Comparison of ENCODE assay signal across 9 mouse cellular contexts in the genomic region with DNA sequence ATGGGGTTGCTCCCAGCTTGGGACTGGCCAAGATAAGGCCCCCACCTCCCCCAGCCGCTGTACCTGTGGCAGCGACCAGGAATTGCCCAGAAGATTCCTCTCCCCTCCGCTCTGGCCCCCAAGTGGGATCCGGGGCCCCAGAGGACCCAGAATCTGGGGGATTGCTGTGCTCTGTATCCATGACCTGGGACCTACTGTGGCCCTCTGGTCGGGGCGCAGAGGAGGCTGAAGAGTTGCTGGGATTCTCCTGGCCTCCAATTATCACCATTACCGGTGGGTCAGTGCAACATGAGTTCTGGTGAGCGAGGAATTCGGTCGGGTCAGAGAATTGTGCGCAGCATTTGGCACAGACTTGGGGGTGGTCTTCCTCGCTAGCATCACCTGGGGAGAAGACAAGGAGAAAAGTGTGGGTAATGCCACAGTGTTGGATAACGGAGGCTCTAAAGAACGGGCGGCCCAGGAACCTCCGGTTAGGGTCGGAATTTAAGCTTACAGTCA. TPM values are rescaled to one million over a fixed set of nuclear protein-coding genes. Genes with fewer than 3 reads are reported as not detected.
A peak's percentile ranks its signal among the peaks of the same experiment; 100 is the strongest.
DNase-seq lines count a peak whose midpoint lies in the region; ATAC-seq and TF ChIP-seq lines count a peak whose summit lies in the region.
"Had no signal": no experiment of that assay in that cellular context is flagged by ENCODE, and none has a peak within 500 bp of the region (broad histone marks: within the 10 kb centered on the region; RNA-seq: fewer than 3 reads in every experiment).

No protein-coding gene starts in this region.

- no peak for DNase-seq in kidney, adult 11 months
- no peak for DNase-seq in hindbrain, embryonic 10.5 days (ENCODE audit: low spot score)
- no peak for DNase-seq in midbrain, embryonic 11.5 days (ENCODE audit: low spot score, missing footprints)
- no peak for DNase-seq in left cerebral cortex, adult 18-20 months (ENCODE audit: low spot score in 2 of 2)
- DNase-seq in thymus, postnatal 4 days = no peak
- DNase-seq in lung, postnatal 25 days (ENCODE audit: low spot score) = no peak

- H3K27me3 ChIP-seq in kidney, embryonic 14.5 days (ENCODE audit: control insufficient read depth, insufficient read depth, low read length) = no peaks in the 10 kb centered on the region
- no peaks in the 10 kb centered on the region for H3K27me3 ChIP-seq in hindbrain, embryonic 10.5 days (ENCODE audit: insufficient read depth, poor library complexity, severe bottlenecking)
- no peaks in the 10 kb centered on the region for H3K27me3 ChIP-seq in midbrain, embryonic 11.5 days (ENCODE audit: control insufficient read depth, insufficient read depth, low read length)

- H3K4me1 ChIP-seq in kidney, embryonic 14.5 days (ENCODE audit: control insufficient read depth, insufficient read depth, low read length) = peaks cover 16% of the 10 kb centered on the region; the same call in 1 of the 2 replicates
- H3K4me1 ChIP-seq in bone marrow macrophage, adult 2 months (ENCODE audit: control insufficient read depth, insufficient read depth, low read length) = peaks cover 16% of the 10 kb centered on the region
- H3K4me1 ChIP-seq in hindbrain, embryonic 10.5 days (replicated peaks) = peaks cover 60% of the 10 kb centered on the region
- peaks cover 29% of the 10 kb centered on the region for H3K4me1 ChIP-seq in midbrain, embryonic 11.5 days (ENCODE audit: control insufficient read depth, insufficient read depth, low read length)

- H3K27ac ChIP-seq in kidney, embryonic 14.5 days (ENCODE audit: low read depth, low read length) = peak overlapping the region; percentile 93
- no peak overlapping the region for H3K27ac ChIP-seq in bone marrow macrophage, adult 2 months (ENCODE audit: insufficient read depth, low read depth, low read length)
- H3K27ac ChIP-seq in hindbrain, embryonic 10.5 days = peak overlapping the region; percentile 99
- H3K27ac ChIP-seq in midbrain, embryonic 11.5 days (ENCODE audit: low read depth, low read length) = peak overlapping the region; percentile 91

- no peak for ATAC-seq in kidney, embryonic 14.5 days (ENCODE audit: low FRiP score, low TSS enrichment)
- ATAC-seq in midbrain, embryonic 11.5 days (ENCODE audit: low FRiP score) = peak; percentile 0; the same call in 1 of the 2 replicates

- peaks cover 39% of the 10 kb centered on the region for H3K36me3 ChIP-seq in kidney, embryonic 14.5 days (ENCODE audit: control insufficient read depth, insufficient read depth, low read length)
- peaks cover 58% of the 10 kb centered on the region for H3K36me3 ChIP-seq in hindbrain, embryonic 10.5 days
- peaks cover 48% of the 10 kb centered on the region for H3K36me3 ChIP-seq in midbrain, embryonic 11.5 days (ENCODE audit: control insufficient read depth, insufficient read depth, low read length)

- no peak for TF ChIP-seq POLR2A in bone marrow macrophage, adult 2 months (IDR thresholded peaks at IDR 0.05; ENCODE audit: borderline replicate concordance, low read depth, low read length)

- peak overlapping the region; percentile 93 for H3K4me2 ChIP-seq in kidney, embryonic 14.5 days (replicated peaks; ENCODE audit: low read depth, low read length)
- H3K4me2 ChIP-seq in midbrain, embryonic 11.5 days = peak overlapping the region; percentile 87

- peaks cover 10% of the 10 kb centered on the region for H3K9me3 ChIP-seq in kidney, embryonic 14.5 days (ENCODE audit: control insufficient read depth, low read length)
- peaks cover 10% of the 10 kb centered on the region; the same call in 1 of the 2 replicates for H3K9me3 ChIP-seq in hindbrain, embryonic 10.5 days
- H3K9me3 ChIP-seq in midbrain, embryonic 11.5 days (ENCODE audit: control insufficient read depth, low read length) = peaks cover 3% of the 10 kb centered on the region; the same call in 1 of the 2 replicates

- peak overlapping the region; percentile 80 for H3K9ac ChIP-seq in kidney, embryonic 14.5 days (ENCODE audit: low read depth, low read length)
- H3K9ac ChIP-seq in midbrain, embryonic 11.5 days (ENCODE audit: low read length) = peak overlapping the region; percentile 78

- 6% methylated on average over 17 of the region's 17 CpGs for WGBS in kidney, embryonic 14.5 days
- 6% methylated on average over 17 of the region's 17 CpGs for WGBS in hindbrain, embryonic 10.5 days
- 8% methylated on average over 17 of the region's 17 CpGs for WGBS in midbrain, embryonic 11.5 days

- TF ChIP-seq CTCF in bone marrow macrophage, adult 2 months (IDR thresholded peaks at IDR 0.05; ENCODE audit: low read depth, low read length) = no peak

- H3K4me3 ChIP-seq in kidney, embryonic 14.5 days (ENCODE audit: low read length) = peak overlapping the region; percentile 68
- peak overlapping the region; percentile 68 for H3K4me3 ChIP-seq in bone marrow macrophage, adult 2 months (ENCODE audit: insufficient read depth, low read length)
- H3K4me3 ChIP-seq in hindbrain, embryonic 10.5 days = peak overlapping the region; percentile 84
- H3K4me3 ChIP-seq in midbrain, embryonic 11.5 days (ENCODE audit: low read depth, low read length) = peak overlapping the region; percentile 53

RNA-seq across cellular contexts. Expression of a gene that starts 10.4 kb away (rescaled TPM):
- 40.3 and 53.7 TPM in 2 replicates for polyA plus RNA-seq in kidney, embryonic 14.5 days (2014; fragmentation: Nextera tagmentation; extraction: Ambion mirVana)
- polyA plus RNA-seq in bone marrow macrophage, adult 2 months (2012; ENCODE audit: insufficient read depth, insufficient read length, missing spikeins) = 31.8 and 34.2 TPM in 2 replicates
- 57.7 and 64.2 TPM in 2 replicates for polyA plus RNA-seq in hindbrain, embryonic 10.5 days (2016; fragmentation: Nextera tagmentation; extraction: Ambion mirVana)
- polyA plus RNA-seq in midbrain, embryonic 11.5 days (2014; fragmentation: Nextera tagmentation; extraction: Ambion mirVana) = 48.2 and 52.2 TPM in 2 replicates
- 10 to 100 TPM; 37.6 to 44.1 TPM for total RNA-seq in left cerebral cortex, adult 18-20 months (2021)

RNA-seq across cellular contexts. Expression of a gene that starts 13.2 kb away (rescaled TPM):
- 20.4 and 46.2 TPM in 2 replicates for polyA plus RNA-seq in kidney, embryonic 14.5 days (2014; fragmentation: Nextera tagmentation; extraction: Ambion mirVana)
- 0.67 and 0.95 TPM in 2 replicates for polyA plus RNA-seq in bone marrow macrophage, adult 2 months (2012; ENCODE audit: insufficient read depth, insufficient read length, missing spikeins)
- polyA plus RNA-seq in hindbrain, embryonic 10.5 days (2016; fragmentation: Nextera tagmentation; extraction: Ambion mirVana) = 56.9 and 60.3 TPM in 2 replicates
- polyA plus RNA-seq in midbrain, embryonic 11.5 days (2014; fragmentation: Nextera tagmentation; extraction: Ambion mirVana) = 57.4 and 65.1 TPM in 2 replicates
- 10 to 100 TPM; 35.8 to 36.5 TPM for total RNA-seq in left cerebral cortex, adult 18-20 months (2021)

RNA-seq across cellular contexts. Expression of a gene that starts 36.0 kb away (rescaled TPM):
- 20.6 and 22.6 TPM in 2 replicates for polyA plus RNA-seq in kidney, embryonic 14.5 days (2014; fragmentation: Nextera tagmentation; extraction: Ambion mirVana)
- polyA plus RNA-seq in bone marrow macrophage, adult 2 months (2012; ENCODE audit: insufficient read depth, insufficient read length, missing spikeins) = 17.6 and 20.0 TPM in 2 replicates
- 29.2 and 36.2 TPM in 2 replicates for polyA plus RNA-seq in hindbrain, embryonic 10.5 days (2016; fragmentation: Nextera tagmentation; extraction: Ambion mirVana)
- polyA plus RNA-seq in midbrain, embryonic 11.5 days (2014; fragmentation: Nextera tagmentation; extraction: Ambion mirVana) = 39.1 and 41.9 TPM in 2 replicates
- total RNA-seq in left cerebral cortex, adult 18-20 months (2021) = 10 to 100 TPM; 34.0 to 36.3 TPM

RNA-seq across cellular contexts. Expression of a gene that starts 36.4 kb away (rescaled TPM):
- polyA plus RNA-seq in kidney, embryonic 14.5 days (2014; fragmentation: Nextera tagmentation; extraction: Ambion mirVana) = 34.9 and 54.7 TPM in 2 replicates
- 39.0 and 39.2 TPM in 2 replicates for polyA plus RNA-seq in bone marrow macrophage, adult 2 months (2012; ENCODE audit: insufficient read depth, insufficient read length, missing spikeins)
- 52.1 and 55.4 TPM in 2 replicates for polyA plus RNA-seq in hindbrain, embryonic 10.5 days (2016; fragmentation: Nextera tagmentation; extraction: Ambion mirVana)
- 50.6 and 51.2 TPM in 2 replicates for polyA plus RNA-seq in midbrain, embryonic 11.5 days (2014; fragmentation: Nextera tagmentation; extraction: Ambion mirVana)
- total RNA-seq in left cerebral cortex, adult 18-20 months (2021) = 10 to 100 TPM; 65.6 to 65.8 TPM

RNA-seq across cellular contexts. Expression of a gene that starts 40.9 kb away (rescaled TPM):
- not detected in 2 replicates for polyA plus RNA-seq in kidney, embryonic 14.5 days (2014; fragmentation: Nextera tagmentation; extraction: Ambion mirVana)
- not detected in 2 replicates for polyA plus RNA-seq in bone marrow macrophage, adult 2 months (2012; ENCODE audit: insufficient read depth, insufficient read length, missing spikeins)
- polyA plus RNA-seq in hindbrain, embryonic 10.5 days (2016; fragmentation: Nextera tagmentation; extraction: Ambion mirVana) = not detected in 2 replicates
- not detected in 2 replicates for polyA plus RNA-seq in midbrain, embryonic 11.5 days (2014; fragmentation: Nextera tagmentation; extraction: Ambion mirVana)
- not detected for total RNA-seq in left cerebral cortex, adult 18-20 months (2021)
- total RNA-seq: hematopoietic stem cell, adult 5-6 weeks had no signal

Comparison
In these comparisons a context has a peak if more than half of its experiments do, and no peak if none do; other contexts are left out.
1. RNA of a gene that starts 13.2 kb away (polyA plus RNA-seq): 57.4 to 65.1 TPM in midbrain, embryonic 11.5 days, 56.9 to 60.3 TPM in hindbrain, embryonic 10.5 days and 20.4 to 46.2 TPM in kidney, embryonic 14.5 days; 0.67 to 0.95 TPM in bone marrow macrophage, adult 2 months; every median in the first group is over 10 times any median in the second.
2. Peak in every context shown above with its lines, with median percentiles within 50 percentile points of each other: H3K4me3 ChIP-seq.